Mouse (Mus musculus): Measurements from ENCODE around the gene Bicc1.

Bicc1 gene

GRCm38 (mm10) chr10:71028066-71028844, 131.2 kb downstream of the Bicc1 start:
- H3K27me3 ChIP-seq (ENCODE audit: insufficient read depth, low read length) = no peaks in the 10 kb centered on the region
- H3K9me3 ChIP-seq (ENCODE audit: low read length) = no peaks in the 10 kb centered on the region
- no peaks in the 10 kb centered on the region for H3K36me3 ChIP-seq (ENCODE audit: insufficient read depth, low read length)
- H3K4me3 ChIP-seq (replicated peaks; ENCODE audit: low read length) = no peak overlapping the region
- TF ChIP-seq CTCF (conservative IDR thresholded peaks at IDR 0.05; ENCODE audit: low read length) (no peak), POU5F1 (IDR thresholded peaks at IDR 0.05; ENCODE audit: borderline replicate concordance, low read length) (no peak), NANOG (IDR thresholded peaks at IDR 0.05; ENCODE audit: borderline replicate concordance, low read length) (no peak)
- no peaks in the 10 kb centered on the region for H3K4me1 ChIP-seq (replicated peaks; ENCODE audit: low read depth, low read length)

GRCm38 (mm10) chr10:71025131-71025894, 134.2 kb downstream of the Bicc1 start:
- H3K27me3 ChIP-seq (ENCODE audit: insufficient read depth, low read length) = no peaks in the 10 kb centered on the region
- H3K4me3 ChIP-seq (replicated peaks; ENCODE audit: low read length) = no peak overlapping the region
- no peaks in the 10 kb centered on the region for H3K4me1 ChIP-seq (replicated peaks; ENCODE audit: low read depth, low read length)
- TF ChIP-seq POU5F1 (IDR thresholded peaks at IDR 0.05; ENCODE audit: borderline replicate concordance, low read length) (no peak), CTCF (conservative IDR thresholded peaks at IDR 0.05; ENCODE audit: low read length) (no peak), NANOG (IDR thresholded peaks at IDR 0.05; ENCODE audit: borderline replicate concordance, low read length) (no peak)
- H3K9me3 ChIP-seq (ENCODE audit: low read length) = no peaks in the 10 kb centered on the region
- no peaks in the 10 kb centered on the region for H3K36me3 ChIP-seq (ENCODE audit: insufficient read depth, low read length)

- TF ChIP-seq CTCF (conservative IDR thresholded peaks at IDR 0.05; ENCODE audit: low read length) = no peak
- TF ChIP-seq POU5F1 (IDR thresholded peaks at IDR 0.05; ENCODE audit: borderline replicate concordance, low read length) = no peak
- TF ChIP-seq NANOG (IDR thresholded peaks at IDR 0.05; ENCODE audit: borderline replicate concordance, low read length) = no peak
These were observed 134.8 kb downstream of the Bicc1 start for GRCm38 (mm10) chr10:71024681-71025080.

GRCm38 (mm10) chr10:71023471-71023870, 136.0 kb downstream of the Bicc1 start:
- Histone ChIP-seq H3K27me3 (ENCODE audit: insufficient read depth, low read length) (no peaks in the 10 kb centered on the region), H3K36me3 (ENCODE audit: insufficient read depth, low read length) (no peaks in the 10 kb centered on the region), H3K4me3 (replicated peaks; ENCODE audit: low read length) (no peak overlapping the region), H3K9me3 (ENCODE audit: low read length) (no peaks in the 10 kb centered on the region; the same call in 1 of the 2 replicates), H3K4me1 (replicated peaks; ENCODE audit: low read depth, low read length) (no peaks in the 10 kb centered on the region)
- TF ChIP-seq CTCF (conservative IDR thresholded peaks at IDR 0.05; ENCODE audit: low read length) = no peak
- TF ChIP-seq NANOG (IDR thresholded peaks at IDR 0.05; ENCODE audit: borderline replicate concordance, low read length) = no peak
- TF ChIP-seq POU5F1 (IDR thresholded peaks at IDR 0.05; ENCODE audit: borderline replicate concordance, low read length) = no peak

More at GRCm38 (mm10) chr10:71024681-71025080, 134.8 kb downstream of the Bicc1 start:
- Histone ChIP-seq H3K4me1 (replicated peaks; ENCODE audit: low read depth, low read length) (no peaks in the 10 kb centered on the region), H3K4me3 (replicated peaks; ENCODE audit: low read length) (no peak overlapping the region), H3K9me3 (ENCODE audit: low read length) (no peaks in the 10 kb centered on the region), H3K36me3 (ENCODE audit: insufficient read depth, low read length) (no peaks in the 10 kb centered on the region), H3K27me3 (ENCODE audit: insufficient read depth, low read length) (no peaks in the 10 kb centered on the region)

GRCm38 (mm10) chr10:71020459-71020858, 139.0 kb downstream of the Bicc1 start:
- no peaks in the 10 kb centered on the region; the same call in 1 of the 2 replicates for H3K9me3 ChIP-seq (ENCODE audit: low read length)
- no peaks in the 10 kb centered on the region for H3K4me1 ChIP-seq (replicated peaks; ENCODE audit: low read depth, low read length)
- H3K27me3 ChIP-seq (ENCODE audit: insufficient read depth, low read length) = no peaks in the 10 kb centered on the region
- H3K4me3 ChIP-seq (replicated peaks; ENCODE audit: low read length) = no peak overlapping the region
- TF ChIP-seq CTCF (conservative IDR thresholded peaks at IDR 0.05; ENCODE audit: low read length) (no peak), POU5F1 (IDR thresholded peaks at IDR 0.05; ENCODE audit: borderline replicate concordance, low read length) (no peak)
- H3K36me3 ChIP-seq (ENCODE audit: insufficient read depth, low read length) = no peaks in the 10 kb centered on the region

- Histone ChIP-seq H3K9me3 (ENCODE audit: low read length) (no peaks in the 10 kb centered on the region; the same call in 1 of the 2 replicates), H3K4me3 (replicated peaks; ENCODE audit: low read length) (no peak overlapping the region), H3K27me3 (ENCODE audit: insufficient read depth, low read length) (no peaks in the 10 kb centered on the region), H3K4me1 (replicated peaks; ENCODE audit: low read depth, low read length) (no peaks in the 10 kb centered on the region), H3K36me3 (ENCODE audit: insufficient read depth, low read length) (no peaks in the 10 kb centered on the region)
- TF ChIP-seq POU5F1 (IDR thresholded peaks at IDR 0.05; ENCODE audit: borderline replicate concordance, low read length) (no peak), CTCF (conservative IDR thresholded peaks at IDR 0.05; ENCODE audit: low read length) (no peak), NANOG (IDR thresholded peaks at IDR 0.05; ENCODE audit: borderline replicate concordance, low read length) (no peak)
These were observed 139.7 kb downstream of the Bicc1 start for GRCm38 (mm10) chr10:71019836-71020235.

GRCm38 (mm10) chr10:71009771-71010496, 149.6 kb downstream of the Bicc1 start:
- Histone ChIP-seq H3K9me3 (ENCODE audit: low read length) (peaks cover 3% of the 10 kb centered on the region; the same call in 1 of the 2 replicates), H3K4me3 (replicated peaks; ENCODE audit: low read length) (no peak overlapping the region), H3K36me3 (ENCODE audit: insufficient read depth, low read length) (no peaks in the 10 kb centered on the region), H3K27me3 (ENCODE audit: insufficient read depth, low read length) (no peaks in the 10 kb centered on the region; the same call in 1 of the 2 replicates), H3K4me1 (replicated peaks; ENCODE audit: low read depth, low read length) (no peaks in the 10 kb centered on the region)
- TF ChIP-seq NANOG (IDR thresholded peaks at IDR 0.05; ENCODE audit: borderline replicate concordance, low read length) (no peak), POU5F1 (IDR thresholded peaks at IDR 0.05; ENCODE audit: borderline replicate concordance, low read length) (no peak)

GRCm38 (mm10) chr10:71008721-71009120, 150.8 kb downstream of the Bicc1 start:
- Histone ChIP-seq H3K4me3 (replicated peaks; ENCODE audit: low read length) (no peak overlapping the region), H3K36me3 (ENCODE audit: insufficient read depth, low read length) (no peaks in the 10 kb centered on the region), H3K4me1 (replicated peaks; ENCODE audit: low read depth, low read length) (no peaks in the 10 kb centered on the region), H3K9me3 (ENCODE audit: low read length) (peaks cover 3% of the 10 kb centered on the region; the same call in 1 of the 2 replicates), H3K27me3 (ENCODE audit: insufficient read depth, low read length) (no peaks in the 10 kb centered on the region; the same call in 1 of the 2 replicates)
- no peak for TF ChIP-seq POU5F1 (IDR thresholded peaks at IDR 0.05; ENCODE audit: borderline replicate concordance, low read length)
- no peak for TF ChIP-seq NANOG (IDR thresholded peaks at IDR 0.05; ENCODE audit: borderline replicate concordance, low read length)
- TF ChIP-seq CTCF (conservative IDR thresholded peaks at IDR 0.05; ENCODE audit: low read length) = no peak

Measured in E14TG2a.4 (cell line).